Mouse (Mus musculus) cerebellum, adult 2 months (tissue): Measurements from ENCODE around the gene Tnfsf15. TPM values are rescaled to one million over a fixed set of nuclear protein-coding genes. Genes with fewer than 3 reads are reported as not detected.

ENCODE experiments used
- DNase-seq, 2 experiments: peaks; one replicate each; pipeline ENCODE4 v3.0.0; 2021
- H3K27ac ChIP-seq: fragments of 200-500 bp; 2 replicates; pipeline ENCODE4 v1.5.1; 2012; ENCODE audit warnings: low read length, control low read depth, inconsistent platforms; ENCODE audit not compliant: insufficient read depth
- H3K27me3 ChIP-seq: fragments of 200-500 bp; 2 replicates; pipeline ENCODE4 v1.6.1; 2012; ENCODE audit warnings: inconsistent platforms, mild to moderate bottlenecking, low read length, moderate library complexity; ENCODE audit not compliant: control insufficient read depth, insufficient read depth
- H3K4me1 ChIP-seq: fragments of 200-500 bp; 2 replicates; pipeline ENCODE4 v1.6.1; 2011; ENCODE audit warnings: low read length; ENCODE audit not compliant: control insufficient read depth, insufficient read depth
- H3K4me3 ChIP-seq: fragments of 200-500 bp; replicated peaks from 2 replicates; pipeline ENCODE3; 2011; ENCODE audit warnings: mild to moderate bottlenecking, low read depth, low read length, control low read depth; ENCODE audit not compliant: insufficient read depth
- CTCF ChIP-seq: fragments of 200-500 bp; IDR thresholded peaks from 2 replicates; pipeline ENCODE4 v1.5.1; 2011; ENCODE audit warnings: low read depth, mild to moderate bottlenecking, control low read depth, low read length, moderate library complexity, borderline replicate concordance; ENCODE audit not compliant: insufficient read depth
- POLR2A ChIP-seq: fragments of 200-500 bp; IDR thresholded peaks from 2 replicates; pipeline ENCODE4 v1.6.1; 2011; ENCODE audit warnings: low read length, control low read depth, borderline replicate concordance; ENCODE audit not compliant: insufficient read depth
- WGBS: fragments of 180-500 bp; shearing (Covaris S2); methylation state at CpG from one replicate; pipeline ENCODE4 v1.1.7; 2018; 5-methylcytosine and 5-hydroxymethylcytosine counted together
- polyA plus RNA-seq: library from polyadenylated mRNA; depleted of rRNA; stranded (reverse); fragments of >200 nt; gene quantifications from 2 replicates; pipeline ENCODE4 v1.2.3, GENCODE M21; 2012

Gene Tnfsf15
- polyA plus RNA-seq, 1 experiment: 0.03 TPM

GRCm38 (mm10) chr4:63711886-63712285 is 33.0 kb downstream of the Tnfsf15 start:
- 95% methylated on average over 5 of the region's 5 CpGs for WGBS
- H3K4me1 ChIP-seq: no peaks in the 10 kb centered on the region
- TF ChIP-seq CTCF (no peak), POLR2A (no peak)
- no peak for DNase-seq
- no peaks in the 10 kb centered on the region for H3K27me3 ChIP-seq
- no peak overlapping the region for H3K27ac ChIP-seq
- H3K4me3 ChIP-seq: no peak overlapping the region

GRCm38 (mm10) chr4:63710431-63711220 is 34.3 kb downstream of the Tnfsf15 start:
- no peak for DNase-seq
- Histone ChIP-seq H3K27me3 (no peaks in the 10 kb centered on the region), H3K4me1 (no peaks in the 10 kb centered on the region), H3K27ac (no peak overlapping the region), H3K4me3 (no peak overlapping the region)
- 55% methylated on average over 8 of the region's 8 CpGs for WGBS
- TF ChIP-seq CTCF: no peak
- TF ChIP-seq POLR2A: no peak

- WGBS: 86% methylated on average over 1 of the region's 1 CpGs
- no peak for TF ChIP-seq POLR2A
- H3K27ac ChIP-seq: no peak overlapping the region
- H3K4me1 ChIP-seq: no peaks in the 10 kb centered on the region
- H3K4me3 ChIP-seq: no peak overlapping the region
- DNase-seq: no peak
- H3K27me3 ChIP-seq: no peaks in the 10 kb centered on the region; the same call in 1 of the 2 replicates
Observed at GRCm38 (mm10) chr4:63706279-63706971, 38.5 kb downstream of the Tnfsf15 start.

GRCm38 (mm10) chr4:63704232-63704631 is 40.7 kb downstream of the Tnfsf15 start:
- WGBS: 78% methylated on average over 5 of the region's 5 CpGs
- no peak overlapping the region for H3K4me3 ChIP-seq

DNA sequence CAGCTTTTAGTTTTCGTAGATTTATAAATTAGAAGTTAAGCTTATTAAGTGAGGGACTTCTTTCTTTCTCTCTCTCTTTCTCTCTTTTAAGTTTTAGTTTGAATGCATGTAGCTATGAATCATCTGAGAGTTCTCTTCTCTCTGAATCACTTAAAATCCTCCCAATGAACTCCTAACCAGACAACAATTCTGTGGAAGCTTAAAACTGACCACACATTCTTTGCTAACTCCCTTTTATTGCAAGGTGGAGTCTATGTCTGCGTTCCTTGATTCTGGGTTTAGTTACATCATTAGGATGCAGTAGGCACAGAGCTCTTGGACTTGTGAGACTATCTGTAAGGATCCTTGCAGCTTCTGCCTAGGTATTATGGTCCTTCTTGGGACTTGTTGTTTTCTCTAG is 41.2 kb downstream of the Tnfsf15 start:
- no peaks in the 10 kb centered on the region; the same call in 1 of the 2 replicates for H3K27me3 ChIP-seq
- no peak for DNase-seq
- H3K4me1 ChIP-seq: no peaks in the 10 kb centered on the region
- no peak overlapping the region for H3K4me3 ChIP-seq
- TF ChIP-seq POLR2A: no peak
- TF ChIP-seq CTCF: no peak
- H3K27ac ChIP-seq: no peak overlapping the region
- 91% methylated on average over 2 of the region's 2 CpGs for WGBS

More at GRCm38 (mm10) chr4:63704232-63704631, 40.7 kb downstream of the Tnfsf15 start:
- no peak for DNase-seq
- no peak for TF ChIP-seq CTCF
- no peak for TF ChIP-seq POLR2A
- no peaks in the 10 kb centered on the region for H3K4me1 ChIP-seq
- no peaks in the 10 kb centered on the region; the same call in 1 of the 2 replicates for H3K27me3 ChIP-seq
- H3K27ac ChIP-seq: no peak overlapping the region

DNA sequence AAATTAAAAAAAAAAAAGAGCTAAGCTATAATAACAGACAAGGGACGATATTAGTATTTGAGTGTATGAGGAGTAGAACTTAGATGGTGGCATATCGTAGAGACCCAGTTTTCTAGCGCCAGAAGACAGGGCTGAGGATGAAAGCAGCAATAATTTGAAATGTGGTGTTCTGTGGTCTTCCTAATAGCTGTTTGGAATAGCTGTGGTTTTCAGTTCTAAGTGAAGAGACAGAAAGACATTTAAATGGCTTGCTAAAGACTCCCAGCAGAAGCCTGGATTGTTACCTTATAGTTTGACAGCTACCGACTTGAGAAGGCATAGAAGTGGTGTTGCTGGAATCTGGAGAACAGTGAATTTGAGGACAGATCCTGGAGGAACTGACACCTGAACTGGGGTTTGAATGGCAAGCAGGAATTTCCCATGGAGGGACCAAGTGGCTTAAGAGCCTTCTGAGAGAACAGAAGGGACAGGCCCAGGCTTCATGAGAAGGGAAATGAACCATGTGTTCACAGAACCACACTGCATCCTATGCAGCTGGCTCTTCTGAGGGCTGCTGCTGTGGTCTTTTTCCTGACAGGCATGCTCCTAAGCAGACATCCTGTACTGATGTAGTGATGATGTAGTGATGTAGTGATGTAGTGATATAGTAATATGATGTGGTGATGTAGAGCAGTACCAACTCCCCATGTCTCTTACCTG is 42.8 kb downstream of the Tnfsf15 start:
- 93% methylated on average over 4 of the region's 4 CpGs for WGBS
- TF ChIP-seq CTCF: no peak
- TF ChIP-seq POLR2A: no peak
- Histone ChIP-seq H3K4me1 (no peaks in the 10 kb centered on the region), H3K4me3 (no peak overlapping the region), H3K27ac (no peak overlapping the region), H3K27me3 (no peaks in the 10 kb centered on the region; the same call in 1 of the 2 replicates)
- no peak for DNase-seq

DNA sequence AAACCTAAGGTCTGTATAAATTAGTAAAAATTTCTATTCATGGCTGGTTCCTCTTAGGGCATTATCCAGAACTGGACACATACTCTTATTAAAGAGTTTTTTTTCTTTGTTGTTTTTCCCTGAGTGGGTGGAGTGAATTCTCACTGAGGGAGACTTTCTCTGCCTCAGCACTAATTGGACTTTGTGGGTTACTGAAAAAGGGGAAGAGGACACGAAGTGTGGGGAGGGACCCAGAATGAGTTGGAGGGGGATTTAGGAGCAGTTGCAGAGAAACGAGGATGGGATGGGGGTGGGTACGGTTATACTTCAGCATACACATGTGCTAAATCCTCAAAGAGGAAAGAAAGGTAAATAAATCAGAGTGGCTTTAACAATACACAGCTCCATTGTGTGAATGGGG is 45.2 kb downstream of the Tnfsf15 start:
- Histone ChIP-seq H3K4me1 (no peaks in the 10 kb centered on the region), H3K4me3 (no peak overlapping the region), H3K27ac (no peak overlapping the region), H3K27me3 (no peaks in the 10 kb centered on the region; the same call in 1 of the 2 replicates)
- DNase-seq: no peak
- TF ChIP-seq CTCF (no peak), POLR2A (no peak)
- 80% methylated on average over 3 of the region's 3 CpGs for WGBS

DNA sequence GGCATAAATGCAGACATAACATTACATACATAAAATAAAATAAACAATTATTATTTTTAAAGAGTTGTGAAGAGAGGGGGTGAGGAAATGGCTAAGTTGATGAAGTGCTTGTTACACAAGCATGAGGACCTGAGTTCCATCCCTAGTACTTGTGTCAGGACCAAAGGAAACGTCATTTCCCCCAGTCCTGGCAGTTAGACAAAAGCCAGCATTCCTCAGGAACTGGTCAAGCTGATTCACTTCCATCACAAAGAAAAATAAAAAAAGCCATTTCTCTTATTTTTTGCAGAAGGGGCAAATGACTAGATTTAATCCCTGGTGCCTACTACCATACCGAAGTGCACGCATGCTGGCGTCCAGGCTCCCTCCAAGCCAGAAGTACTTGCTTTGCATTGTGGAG is 48.0 kb downstream of the Tnfsf15 start:
- no peak overlapping the region for H3K27ac ChIP-seq
- no peaks in the 10 kb centered on the region; the same call in 1 of the 2 replicates for H3K4me1 ChIP-seq
- H3K4me3 ChIP-seq: no peak overlapping the region
- WGBS: 90% methylated on average over 4 of the region's 4 CpGs
- no peak for DNase-seq
- H3K27me3 ChIP-seq: no peaks in the 10 kb centered on the region
- TF ChIP-seq CTCF: no peak
- TF ChIP-seq POLR2A: no peak
